Mouse (Mus musculus) heart, postnatal 10 days (tissue): ENCODE data around the gene Gm12830. TPM values are rescaled to one million over a fixed set of nuclear protein-coding genes. Genes with fewer than 3 reads are reported as not detected.

Experiments
- total RNA-seq, 2 experiments: library from RNA; stranded (reverse); gene quantifications; 2 replicates each; pipeline ENCODE4 v1.2.3; 2021

Gene Gm12830
- total RNA-seq, 2 experiments from 2014 or later: not detected

Other genes starting within 250 kb of the Gm12830 start
- under 1 TPM; 0.47 to 0.77 TPM for gene Foxd2, start 87.2 kb downstream of the Gm12830 start, total RNA-seq
- not detected for gene Foxe3, start 104.3 kb downstream of the Gm12830 start, total RNA-seq
- 10 to 100 TPM; 50.4 to 55.1 TPM for gene Cmpk1, start 165.5 kb downstream of the Gm12830 start, total RNA-seq
- gene Stil, start 178.4 kb downstream of the Gm12830 start, total RNA-seq: 1 to 10 TPM; 3.2 to 3.3 TPM
- 1 to 10 TPM; 7.2 to 7.3 TPM for gene Tal1, start 234.7 kb downstream of the Gm12830 start, total RNA-seq